Mouse (Mus musculus): Measurements from ENCODE around the gene Tas2r119. TPM values are rescaled to one million over a fixed set of nuclear protein-coding genes. Genes with fewer than 3 reads are reported as not detected.
"Not testable (repeated sequence)": the region's sequence is repeated elsewhere in the genome, so short reads cannot be mapped to it uniquely, and the experiment has no call there.

Tas2r119 gene
- total RNA-seq, 1 experiment: not detected

- DNase-seq (ENCODE audit: low read depth, low spot score): no peak
- H3K36me3 ChIP-seq (ENCODE audit: control insufficient read depth, insufficient read depth, low read length, poor library complexity, severe bottlenecking): no peaks in the 10 kb centered on the region
- no peaks in the 10 kb centered on the region for H3K4me1 ChIP-seq (ENCODE audit: control insufficient read depth in 2 of 2, insufficient read depth in 2 of 2, low read length in 2 of 2, poor library complexity in 1 of 2)
- in situ Hi-C loops (cut with MboI; ENCODE audit: low sequenced_read_pairs in 2 of 2, unreplicated experiment in 2 of 2): no loop called here
- no peak for TF ChIP-seq ZC3H11A (IDR thresholded peaks at IDR 0.05; ENCODE audit: borderline replicate concordance, low read depth, low read length)
- TF ChIP-seq MAFK (IDR thresholded peaks at IDR 0.05; ENCODE audit: insufficient read depth, low read depth, low read length): no peak
- no peak for TF ChIP-seq CHD2 (IDR thresholded peaks at IDR 0.05; ENCODE audit: low read depth, low read length)
- no peak for TF ChIP-seq HCFC1 (IDR thresholded peaks at IDR 0.05; ENCODE audit: borderline replicate concordance, insufficient read depth, low read length)
- TF ChIP-seq ZNF384 (IDR thresholded peaks at IDR 0.05; ENCODE audit: low read depth, low read length): no peak
- no peak overlapping the region for H3K27ac ChIP-seq (ENCODE audit: insufficient read depth, low read depth, low read length, poor library complexity, severe bottlenecking)
- H3K9ac ChIP-seq (ENCODE audit: insufficient read depth, low read depth, low read length, poor library complexity, severe bottlenecking): no peak overlapping the region
- no peaks in the 10 kb centered on the region for H3K9me3 ChIP-seq (ENCODE audit: control insufficient read depth, insufficient read depth, low read depth, low read length)
- no peak overlapping the region for H3K4me3 ChIP-seq (ENCODE audit: insufficient read depth in 1 of 2, low read depth in 1 of 2, low read length in 2 of 2, poor library complexity in 1 of 2, severe bottlenecking in 1 of 2)
Measured at GRCm38 (mm10) chr15:32203242-32203641, 26.2 kb downstream of the Tas2r119 start.

- no peak for DNase-seq (ENCODE audit: low read depth, low spot score)
- Histone ChIP-seq H3K4me3 (ENCODE audit: insufficient read depth in 1 of 2, low read depth in 1 of 2, low read length in 2 of 2, poor library complexity in 1 of 2, severe bottlenecking in 1 of 2) (no peak overlapping the region), H3K9me3 (ENCODE audit: control insufficient read depth, insufficient read depth, low read depth, low read length) (no peaks in the 10 kb centered on the region), H3K36me3 (ENCODE audit: control insufficient read depth, insufficient read depth, low read length, poor library complexity, severe bottlenecking) (no peaks in the 10 kb centered on the region), H3K4me1 (ENCODE audit: control insufficient read depth in 2 of 2, insufficient read depth in 2 of 2, low read length in 2 of 2, poor library complexity in 1 of 2) (no peaks in the 10 kb centered on the region), H3K9ac (ENCODE audit: insufficient read depth, low read depth, low read length, poor library complexity, severe bottlenecking) (no peak overlapping the region), H3K27ac (ENCODE audit: insufficient read depth, low read depth, low read length, poor library complexity, severe bottlenecking) (no peak overlapping the region)
- in situ Hi-C loops (cut with MboI; ENCODE audit: low sequenced_read_pairs in 2 of 2, unreplicated experiment in 2 of 2): no loop called here
- TF ChIP-seq ZC3H11A (IDR thresholded peaks at IDR 0.05; ENCODE audit: borderline replicate concordance, low read depth, low read length) (no peak), ZNF384 (IDR thresholded peaks at IDR 0.05; ENCODE audit: low read depth, low read length) (no peak)
Measured at GRCm38 (mm10) chr15:32204908-32205307, 27.8 kb downstream of the Tas2r119 start.

- in situ Hi-C loops (cut with MboI; ENCODE audit: low sequenced_read_pairs in 2 of 2, unreplicated experiment in 2 of 2); H3K4me1 ChIP-seq (ENCODE audit: control insufficient read depth in 2 of 2, insufficient read depth in 2 of 2, low read length in 2 of 2, poor library complexity in 1 of 2); H3K27ac ChIP-seq (ENCODE audit: insufficient read depth, low read depth, low read length, poor library complexity, severe bottlenecking): not testable (repeated sequence)
Measured at GRCm38 (mm10) chr15:32214687-32215086, 37.6 kb downstream of the Tas2r119 start.

GRCm38 (mm10) chr15:32223028-32223427, 45.9 kb downstream of the Tas2r119 start:
- Histone ChIP-seq H3K9me3 (ENCODE audit: control insufficient read depth, insufficient read depth, low read depth, low read length) (no peaks in the 10 kb centered on the region), H3K9ac (ENCODE audit: insufficient read depth, low read depth, low read length, poor library complexity, severe bottlenecking) (no peak overlapping the region), H3K36me3 (ENCODE audit: control insufficient read depth, insufficient read depth, low read length, poor library complexity, severe bottlenecking) (no peaks in the 10 kb centered on the region), H3K4me1 (ENCODE audit: control insufficient read depth in 2 of 2, insufficient read depth in 2 of 2, low read length in 2 of 2, poor library complexity in 1 of 2) (no peaks in the 10 kb centered on the region), H3K4me3 (ENCODE audit: insufficient read depth in 1 of 2, low read depth in 1 of 2, low read length in 2 of 2, poor library complexity in 1 of 2, severe bottlenecking in 1 of 2) (no peak overlapping the region), H3K27ac (ENCODE audit: insufficient read depth, low read depth, low read length, poor library complexity, severe bottlenecking) (no peak overlapping the region)
- DNase-seq (ENCODE audit: low read depth, low spot score): no peak
- TF ChIP-seq HCFC1 (IDR thresholded peaks at IDR 0.05; ENCODE audit: borderline replicate concordance, insufficient read depth, low read length) (no peak), ZC3H11A (IDR thresholded peaks at IDR 0.05; ENCODE audit: borderline replicate concordance, low read depth, low read length) (no peak), ZNF384 (IDR thresholded peaks at IDR 0.05; ENCODE audit: low read depth, low read length) (no peak), MAFK (IDR thresholded peaks at IDR 0.05; ENCODE audit: insufficient read depth, low read depth, low read length) (no peak), CHD2 (IDR thresholded peaks at IDR 0.05; ENCODE audit: low read depth, low read length) (no peak)
- in situ Hi-C loops (cut with MboI; ENCODE audit: low sequenced_read_pairs in 2 of 2, unreplicated experiment in 2 of 2): no loop called here

More at GRCm38 (mm10) chr15:32214687-32215086, 37.6 kb downstream of the Tas2r119 start:
- H3K9me3 ChIP-seq (ENCODE audit: control insufficient read depth, insufficient read depth, low read depth, low read length); H3K9ac ChIP-seq (ENCODE audit: insufficient read depth, low read depth, low read length, poor library complexity, severe bottlenecking); H3K36me3 ChIP-seq (ENCODE audit: control insufficient read depth, insufficient read depth, low read length, poor library complexity, severe bottlenecking); DNase-seq (ENCODE audit: low read depth, low spot score); H3K4me3 ChIP-seq (ENCODE audit: insufficient read depth in 1 of 2, low read depth in 1 of 2, low read length in 2 of 2, poor library complexity in 1 of 2, severe bottlenecking in 1 of 2): not testable (repeated sequence)

DNA sequence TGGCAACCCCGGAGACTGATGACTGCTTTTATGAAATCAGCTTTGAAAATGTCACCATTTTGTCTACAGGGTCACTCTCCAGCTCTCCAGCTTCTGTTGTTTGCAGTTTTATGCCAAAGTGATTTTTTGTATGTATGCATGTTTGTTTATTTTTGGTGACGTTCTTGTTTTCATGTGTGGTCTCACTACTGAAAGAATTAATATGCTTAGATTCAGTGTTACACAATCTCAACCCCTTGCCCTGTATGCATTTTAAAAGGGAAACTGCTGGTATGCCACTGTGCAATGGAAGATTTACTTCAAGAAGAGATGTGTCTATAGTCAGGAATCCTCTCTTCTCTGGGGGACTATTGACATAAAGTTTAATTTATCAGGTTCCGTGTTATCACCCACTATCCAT, 48.3 kb downstream of the Tas2r119 start:
- Histone ChIP-seq H3K27ac (ENCODE audit: insufficient read depth, low read depth, low read length, poor library complexity, severe bottlenecking) (no peak overlapping the region), H3K4me1 (ENCODE audit: control insufficient read depth in 2 of 2, insufficient read depth in 2 of 2, low read length in 2 of 2, poor library complexity in 1 of 2) (no peaks in the 10 kb centered on the region), H3K9me3 (ENCODE audit: control insufficient read depth, insufficient read depth, low read depth, low read length) (no peaks in the 10 kb centered on the region), H3K36me3 (ENCODE audit: control insufficient read depth, insufficient read depth, low read length, poor library complexity, severe bottlenecking) (no peaks in the 10 kb centered on the region), H3K4me3 (ENCODE audit: insufficient read depth in 1 of 2, low read depth in 1 of 2, low read length in 2 of 2, poor library complexity in 1 of 2, severe bottlenecking in 1 of 2) (no peak overlapping the region), H3K9ac (ENCODE audit: insufficient read depth, low read depth, low read length, poor library complexity, severe bottlenecking) (no peak overlapping the region)
- in situ Hi-C loops (cut with MboI; ENCODE audit: low sequenced_read_pairs in 2 of 2, unreplicated experiment in 2 of 2): no loop called here
- no peak for DNase-seq (ENCODE audit: low read depth, low spot score)
- TF ChIP-seq MAFK (IDR thresholded peaks at IDR 0.05; ENCODE audit: insufficient read depth, low read depth, low read length) (no peak), ZC3H11A (IDR thresholded peaks at IDR 0.05; ENCODE audit: borderline replicate concordance, low read depth, low read length) (no peak), HCFC1 (IDR thresholded peaks at IDR 0.05; ENCODE audit: borderline replicate concordance, insufficient read depth, low read length) (no peak), ZNF384 (IDR thresholded peaks at IDR 0.05; ENCODE audit: low read depth, low read length) (no peak)
